Mouse (Mus musculus) liver, adult 2 months (tissue): ENCODE measurements around the gene Sh2b3.

Source experiments
- CTCF ChIP-seq: fragments of 200-500 bp; IDR thresholded peaks from 2 replicates; pipeline ENCODE4 v1.5.1; 2011; ENCODE audit warnings: low read depth, low read length, control low read depth
- POLR2A ChIP-seq: fragments of 200-500 bp; IDR thresholded peaks from 2 replicates; pipeline ENCODE4 v1.6.1; 2011; ENCODE audit warnings: low read length, control low read depth; ENCODE audit not compliant: insufficient read depth; ENCODE audit errors: extremely low read depth

DNA sequence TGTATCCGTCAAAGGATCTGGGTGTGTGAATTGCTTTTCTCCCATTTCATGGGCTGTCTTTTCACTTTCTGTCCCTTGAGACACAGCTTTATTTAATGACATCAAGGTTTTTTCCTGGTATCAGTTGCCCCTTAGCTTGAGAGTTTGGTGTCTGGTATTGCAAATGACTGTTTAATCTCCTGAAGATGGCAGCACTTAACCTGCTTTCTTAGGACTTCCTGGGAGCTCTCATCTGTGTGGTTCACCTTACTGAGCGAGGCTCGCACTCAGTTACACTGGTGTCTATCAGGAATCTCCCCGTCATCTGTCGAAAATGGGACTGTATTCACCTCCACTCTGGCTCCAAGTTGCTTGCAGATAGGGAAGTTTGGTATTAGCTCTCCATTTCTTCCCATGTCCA lies 46.4 kb downstream of the Sh2b3 start:
- TF ChIP-seq CTCF (no peak), POLR2A (no peak)
